Mouse (Mus musculus): Measurements from ENCODE around the gene Vmn2r57. TPM values are rescaled to one million over a fixed set of nuclear protein-coding genes. Genes with fewer than 3 reads are reported as not detected.
"Not testable (repeated sequence)": the region's sequence is repeated elsewhere in the genome, so short reads cannot be mapped to it uniquely, and the experiment has no call there.

The Vmn2r57 gene
- under 1 TPM; 0.04 to 0.06 TPM for total RNA-seq (2021)
- long read RNA-seq, experiment 1 = 0 reads
- long read RNA-seq, experiment 2 = 0 reads

- DNase-seq; intact Hi-C loops (cut with DNase I; ENCODE audit: low total_unique reads): not testable (repeated sequence)
Measured at GRCm38 (mm10) chr7:41448596-41448995, at the start of gene Vmn2r57. Vmn2r57 (minus strand) TSS chr7:41448696.

GRCm38 (mm10) chr7:41497871-41498270 lies 49.4 kb upstream of the Vmn2r57 start:
- intact Hi-C loops (cut with DNase I; ENCODE audit: low total_unique reads) = loop anchor here (5.0 kb wide), 1 partner anchor 106 kb away; the partner anchor contains the start of gene AI987944
- no peak for DNase-seq

GRCm38 (mm10) chr7:41451864-41452263 lies 3.4 kb upstream of the Vmn2r57 start:
- no peak for DNase-seq
- intact Hi-C loops (cut with DNase I; ENCODE audit: low total_unique reads) = no loop called here

- intact Hi-C loops (cut with DNase I; ENCODE audit: low total_unique reads) = loop anchor here (5.0 kb wide), 1 partner anchor 103 kb away; the partner anchor contains the start of genes AW146154 and Gm20449
Measured at GRCm38 (mm10) chr7:41394130-41394529, 54.4 kb downstream of the Vmn2r57 start.

GRCm38 (mm10) chr7:41393048-41393971 lies 55.2 kb downstream of the Vmn2r57 start, which contains the start of gene AI987944:
AI987944 (minus strand) TSS chr7:41393379.
- DNase-seq = peak; percentile 77
- intact Hi-C loops (cut with DNase I; ENCODE audit: low total_unique reads) = loop anchor here (5.0 kb wide), 1 partner anchor 104 kb away; the partner anchor contains the start of genes AW146154 and Gm20449

More at GRCm38 (mm10) chr7:41394130-41394529, 54.4 kb downstream of the Vmn2r57 start:
- no peak for DNase-seq

Other genes with a start within 250 kb of the Vmn2r57 start
- 1 to 10 TPM; 7.8 to 10.0 TPM for gene AI987944, start 55.3 kb downstream of the Vmn2r57 start, total RNA-seq (2021)
- under 1 TPM in 1 of 2 experiments, not detected in 1; 0.07 TPM for gene Gm20449, start 50.7 kb upstream of the Vmn2r57 start, total RNA-seq (2021)
- 1 to 10 TPM; 4.0 to 5.2 TPM for gene AW146154, start 51.2 kb upstream of the Vmn2r57 start, total RNA-seq (2021)
- gene Gm6871, start 125.0 kb upstream of the Vmn2r57 start, total RNA-seq (2021) = not detected
- 1 to 10 TPM; 8.1 to 9.1 TPM for gene 2610021A01Rik, start 150.5 kb upstream of the Vmn2r57 start, total RNA-seq (2021)
- 1 to 10 TPM; 6.2 to 7.2 TPM for gene Zfp788, start 184.5 kb upstream of the Vmn2r57 start, total RNA-seq (2021)